Comparison of ENCODE assay signal across 8 mouse cellular contexts in genomic region chr5:29569378-29570280, GRCm38 (mm10). TPM values are rescaled to one million over a fixed set of nuclear protein-coding genes. Genes with fewer than 3 reads are reported as not detected.
DNase-seq lines count a peak whose midpoint lies in the region; ATAC-seq and TF ChIP-seq lines count a peak whose summit lies in the region.

No protein-coding gene starts in this region.

- 0 out of 2 replicates have a peak, but pooled peaks have one; percentile 24 for TF ChIP-seq CTCF in heart, postnatal 0 days (IDR thresholded peaks at IDR 0.05; ENCODE audit: low read depth)

- H3K4me3 ChIP-seq in heart, postnatal 0 days (ENCODE audit: low read depth, low read length), result peak overlapping the region; percentile 79
- H3K4me3 ChIP-seq in embryonic facial prominence, embryonic 12.5 days, result peak overlapping the region; percentile 86
- H3K4me3 ChIP-seq in intestine, embryonic 16.5 days (ENCODE audit: low read length), result peak overlapping the region; percentile 89

- H3K27me3 ChIP-seq in heart, postnatal 0 days (ENCODE audit: control insufficient read depth, insufficient read depth, low read length), result no peaks in the 10 kb centered on the region
- no peaks in the 10 kb centered on the region for H3K27me3 ChIP-seq in embryonic facial prominence, embryonic 12.5 days
- no peaks in the 10 kb centered on the region for H3K27me3 ChIP-seq in intestine, embryonic 16.5 days (replicated peaks; ENCODE audit: control insufficient read depth, insufficient read depth, low read length)

- no peaks in the 10 kb centered on the region for H3K9me3 ChIP-seq in heart, postnatal 0 days (replicated peaks; ENCODE audit: control insufficient read depth, low read length)
- no peaks in the 10 kb centered on the region for H3K9me3 ChIP-seq in embryonic facial prominence, embryonic 12.5 days
- no peaks in the 10 kb centered on the region for H3K9me3 ChIP-seq in intestine, embryonic 16.5 days (ENCODE audit: control insufficient read depth, low read length)

- 4% methylated on average over 63 of the region's 67 CpGs for WGBS in heart, postnatal 0 days
- 3% methylated on average over 63 of the region's 67 CpGs for WGBS in embryonic facial prominence, embryonic 12.5 days
- 3% methylated on average over 65 of the region's 67 CpGs for WGBS in intestine, embryonic 16.5 days

- ATAC-seq in heart, postnatal 0 days (ENCODE audit: insufficient read depth, low read depth), result peak; percentile 78
- ATAC-seq in embryonic facial prominence, embryonic 12.5 days (ENCODE audit: insufficient number of reproducible peaks, insufficient read depth, low FRiP score, low TSS enrichment), result peak; percentile 78
- ATAC-seq in intestine, embryonic 16.5 days, result peak; percentile 89
- peak; percentile 53 for ATAC-seq in megakaryocyte progenitor cell, adult 5-6 weeks (replicated peaks; ENCODE audit: poor library complexity)

- DNase-seq in heart, postnatal 0 days (ENCODE audit: low spot score), result peak; percentile 48
- DNase-seq in heart, postnatal 14 days, result no peak
- DNase-seq in ES-CJ7 (ENCODE audit: low read depth, low spot score), result peak; percentile 53
- no peak for DNase-seq in spleen, postnatal 36 days (ENCODE audit: low spot score in 2 of 2)
- no peak for DNase-seq in cerebellum, postnatal 36 days

- peaks cover 4% of the 10 kb centered on the region; the same call in 1 of the 2 replicates for H3K36me3 ChIP-seq in heart, postnatal 0 days (replicated peaks; ENCODE audit: control insufficient read depth, insufficient read depth, low read length)
- H3K36me3 ChIP-seq in embryonic facial prominence, embryonic 12.5 days, result 0 out of 2 replicates have a peak, but pooled peaks cover 8% of the 10 kb centered on the region
- no peaks in the 10 kb centered on the region for H3K36me3 ChIP-seq in intestine, embryonic 16.5 days (ENCODE audit: control insufficient read depth, insufficient read depth, low read length)

- peak overlapping the region; percentile 92 for H3K27ac ChIP-seq in heart, postnatal 0 days (ENCODE audit: low read depth)
- peak overlapping the region; percentile 94 for H3K27ac ChIP-seq in embryonic facial prominence, embryonic 12.5 days
- peak overlapping the region; percentile 94 for H3K27ac ChIP-seq in intestine, embryonic 16.5 days (ENCODE audit: low read length)

- H3K4me1 ChIP-seq in heart, postnatal 0 days (ENCODE audit: control insufficient read depth, insufficient read depth), result peaks cover 13% of the 10 kb centered on the region
- peaks cover 16% of the 10 kb centered on the region for H3K4me1 ChIP-seq in embryonic facial prominence, embryonic 12.5 days
- H3K4me1 ChIP-seq in intestine, embryonic 16.5 days (ENCODE audit: control insufficient read depth, insufficient read depth, low read length), result peaks cover 13% of the 10 kb centered on the region; the same call in 1 of the 2 replicates

- no peak for TF ChIP-seq EP300 in heart, postnatal 0 days (IDR thresholded peaks at IDR 0.05; ENCODE audit: low read depth)

- intact Hi-C loops in heart, postnatal 14 days (cut with DNase I), result loop anchor here (5.0 kb wide), 1 partner anchor 168 kb away; the partner anchor contains the start of genes Dnajb6 and Gm5129

- peak overlapping the region; percentile 75 for H3K9ac ChIP-seq in heart, postnatal 0 days (replicated peaks; ENCODE audit: low read depth, low read length)
- H3K9ac ChIP-seq in embryonic facial prominence, embryonic 12.5 days, result peak overlapping the region; percentile 78
- H3K9ac ChIP-seq in intestine, embryonic 16.5 days (ENCODE audit: low read depth, low read length), result peak overlapping the region; percentile 84

- H3K4me2 ChIP-seq in heart, postnatal 0 days (ENCODE audit: low read depth, low read length), result peak overlapping the region; percentile 91
- H3K4me2 ChIP-seq in embryonic facial prominence, embryonic 12.5 days (replicated peaks), result peak overlapping the region; percentile 96
- peak overlapping the region; percentile 91 for H3K4me2 ChIP-seq in intestine, embryonic 16.5 days (ENCODE audit: low read depth, low read length)

RNA-seq across cellular contexts. Expression of gene Ube3c, which starts 0.6 kb away (rescaled TPM):
- total RNA-seq in heart, postnatal 0 days (2014; rRNA removed; ENCODE audit: low replicate concordance), result 42.3 and 43.2 TPM in 2 replicates
- 14.5 and 17.0 TPM in 2 replicates for polyA plus RNA-seq in heart, postnatal 0 days (2015; fragmentation: Nextera tagmentation; extraction: Ambion mirVana)
- 10 to 100 TPM; 37.5 to 41.4 TPM for total RNA-seq in heart, postnatal 14 days (2021)
- polyA plus RNA-seq in embryonic facial prominence, embryonic 12.5 days (2016; fragmentation: Nextera tagmentation; extraction: Ambion mirVana), result 39.5 and 42.9 TPM in 2 replicates
- polyA plus RNA-seq in intestine, embryonic 16.5 days (2015; fragmentation: Nextera tagmentation; extraction: Ambion mirVana), result 8.8 and 9.4 TPM in 2 replicates
- total RNA-seq in megakaryocyte progenitor cell, adult 5-6 weeks (2015), result 26.3 and 28.3 TPM in 2 replicates
- 27.2 and 33.3 TPM in 2 replicates for total RNA-seq in megakaryocyte progenitor cell, adult 5-6 weeks (2017)

Comparison
In these comparisons a context has a peak if more than half of its experiments do, and no peak if none do; other contexts are left out.
1. DNase-seq: peak in heart, postnatal 0 days (single experiment) and ES-CJ7 (single experiment); none in heart, postnatal 14 days (0 of 2), spleen, postnatal 36 days (0 of 2) and cerebellum, postnatal 36 days (0 of 2).
2. Peak in every context shown above with its lines, with median percentiles within 50 percentile points of each other: ATAC-seq, H3K27ac ChIP-seq, H3K4me2 ChIP-seq, H3K4me3 ChIP-seq and H3K9ac ChIP-seq.